Mouse (Mus musculus): ENCODE measurements at regions not wholly inside any gene's neighbourhood (a gene's known extent, or its start where the extent isn't known, plus 50 kb on each side); places are given as distances from the start of the nearest gene placed in this dataset.

DNA sequence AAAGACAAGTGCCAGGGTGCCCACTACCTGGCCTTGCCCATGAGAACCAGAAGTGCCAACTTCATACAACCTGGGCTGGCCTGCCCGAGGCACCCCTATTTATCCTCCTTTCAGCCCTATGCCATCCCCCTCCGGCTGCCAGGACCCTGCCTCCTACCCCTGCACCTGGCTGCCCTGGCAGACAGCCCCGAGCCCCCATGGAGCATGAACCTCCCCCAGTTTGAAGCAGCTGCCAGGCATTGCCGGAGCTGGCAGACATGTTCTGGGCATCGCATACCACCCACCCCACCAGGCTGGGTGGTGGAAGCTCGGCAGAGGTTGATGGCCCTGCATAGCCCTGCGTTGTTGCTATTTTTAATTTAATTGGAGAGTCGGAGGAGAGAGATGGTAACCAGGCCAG, 195.2 kb upstream of the Igsf21 start:
- no peak for TF ChIP-seq CTCF (IDR thresholded peaks at IDR 0.05; ENCODE audit: borderline replicate concordance, control insufficient read depth, extremely low read depth, insufficient read depth, low read length, poor library complexity)
- no peak for TF ChIP-seq POLR2A (IDR thresholded peaks at IDR 0.05; ENCODE audit: control insufficient read depth, extremely low read depth, insufficient read depth, low read length, poor library complexity)
